Mouse (Mus musculus): ENCODE measurements at regions not wholly inside any gene's neighbourhood (a gene's known extent, or its start where the extent isn't known, plus 50 kb on each side); places are given as distances from the start of the nearest gene placed in this dataset.

DNA sequence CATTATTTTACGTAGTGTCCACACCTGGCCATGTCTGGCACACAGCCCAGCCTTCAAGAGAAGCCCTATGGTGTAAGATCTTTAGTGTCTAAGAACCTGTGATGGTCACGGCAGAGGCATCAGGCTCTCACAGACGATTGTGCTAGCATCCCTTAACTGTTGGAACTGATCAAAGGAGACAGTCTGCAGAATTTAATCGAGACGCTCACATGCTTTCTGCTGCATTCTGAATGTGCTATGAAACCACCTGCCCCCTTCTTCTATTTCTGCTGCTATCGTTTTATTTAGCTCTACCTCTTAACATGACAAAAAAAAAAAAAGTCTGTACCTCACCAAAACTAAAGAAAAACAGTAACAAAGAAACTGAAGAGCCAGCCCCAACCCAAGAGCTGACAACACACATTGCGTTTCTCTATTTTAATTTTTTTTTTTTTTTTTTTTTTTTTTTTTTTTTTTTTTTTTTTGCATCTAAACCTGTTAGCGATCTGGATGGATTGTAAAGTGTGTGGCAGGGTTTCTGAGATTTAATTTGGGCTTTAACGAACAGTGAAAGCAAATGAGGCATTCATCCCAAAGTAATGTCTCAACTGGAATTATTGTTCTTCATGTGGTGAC lies 209.6 kb upstream of the Clint1 start:
- 77% methylated on average over 9 of the region's 9 CpGs for WGBS
- no peaks in the 10 kb centered on the region for H3K4me1 ChIP-seq (ENCODE audit: control insufficient read depth, insufficient read depth, low read length)
- no peak for TF ChIP-seq CTCF (IDR thresholded peaks at IDR 0.05; ENCODE audit: insufficient read depth, low read length)
- no peak overlapping the region for H3K4me3 ChIP-seq (replicated peaks; ENCODE audit: extremely low read depth, low read depth, low read length)
- no peak for DNase-seq

DNA sequence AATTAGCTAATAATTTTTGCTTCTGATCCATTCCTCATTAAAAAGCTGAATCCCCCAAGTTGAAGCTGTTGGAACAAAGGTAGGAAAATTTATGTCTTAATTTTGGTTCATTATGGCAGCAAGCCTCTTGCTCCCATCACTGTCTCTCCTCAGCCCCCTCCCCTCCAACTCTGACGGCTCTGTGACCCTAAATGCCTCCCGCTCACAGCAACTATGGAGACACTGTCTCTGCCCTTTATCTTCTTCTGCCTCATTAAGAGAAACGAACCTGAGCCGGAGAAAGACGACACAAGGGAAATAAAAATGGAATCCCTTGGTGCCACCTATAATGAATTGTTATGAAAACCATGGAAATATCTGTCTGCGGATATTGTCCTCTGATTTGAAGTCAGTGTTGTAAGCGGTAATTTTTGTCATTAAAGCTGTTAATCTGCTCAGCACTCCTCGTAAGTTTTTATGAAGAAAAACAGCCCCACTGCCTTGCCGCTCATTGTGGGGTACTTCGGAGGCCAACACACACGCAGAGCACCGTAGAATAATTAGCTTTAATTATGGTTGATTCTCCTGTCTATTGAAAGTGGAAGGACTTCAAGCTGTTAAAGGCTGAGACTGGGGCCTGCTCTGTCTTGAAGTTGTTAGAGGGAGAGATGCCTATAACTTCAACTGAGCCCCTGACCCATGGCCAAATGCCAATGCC lies 208.1 kb upstream of the Clint1 start:
- no peak for TF ChIP-seq CTCF (IDR thresholded peaks at IDR 0.05; ENCODE audit: insufficient read depth, low read length)
- TF ChIP-seq POLR2A (IDR thresholded peaks at IDR 0.05; ENCODE audit: borderline replicate concordance, extremely low read depth, low read depth, low read length) = no peak
- 79% methylated on average over 12 of the region's 12 CpGs for WGBS
- no peaks in the 10 kb centered on the region for H3K4me1 ChIP-seq (ENCODE audit: control insufficient read depth, insufficient read depth, low read length)

DNA sequence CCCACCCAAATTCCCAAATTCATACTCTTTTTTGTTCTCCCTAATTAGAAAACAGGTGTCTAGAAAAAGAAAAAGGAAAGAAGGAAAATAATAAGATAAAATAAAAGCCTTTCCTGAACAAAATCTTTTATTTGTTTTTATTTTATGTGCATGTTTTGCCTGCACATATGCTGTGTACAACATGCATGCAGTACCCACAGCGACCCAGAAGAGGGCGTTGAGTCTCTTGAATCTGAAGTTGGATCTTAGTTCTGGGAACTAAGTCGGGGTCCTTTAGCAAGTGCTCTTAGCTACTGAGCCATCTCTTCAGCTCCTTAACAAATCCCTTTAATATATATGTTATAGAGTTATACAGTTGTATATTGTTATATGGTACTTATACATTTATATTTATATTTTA lies 206.0 kb upstream of the Clint1 start:
- Histone ChIP-seq H3K4me3 (replicated peaks; ENCODE audit: extremely low read depth, low read depth, low read length) (no peak overlapping the region), H3K4me1 (ENCODE audit: control insufficient read depth, insufficient read depth, low read length) (no peaks in the 10 kb centered on the region)
- no peak for DNase-seq
- no peak for TF ChIP-seq CTCF (IDR thresholded peaks at IDR 0.05; ENCODE audit: insufficient read depth, low read length)
- TF ChIP-seq POLR2A (IDR thresholded peaks at IDR 0.05; ENCODE audit: borderline replicate concordance, extremely low read depth, low read depth, low read length) = no peak
- WGBS = 69% methylated on average over 3 of the region's 3 CpGs

More for the DNA sequence above, 208.1 kb upstream of the Clint1 start:
- no peak overlapping the region for H3K4me3 ChIP-seq (replicated peaks; ENCODE audit: extremely low read depth, low read depth, low read length)
- no peak for DNase-seq

DNA sequence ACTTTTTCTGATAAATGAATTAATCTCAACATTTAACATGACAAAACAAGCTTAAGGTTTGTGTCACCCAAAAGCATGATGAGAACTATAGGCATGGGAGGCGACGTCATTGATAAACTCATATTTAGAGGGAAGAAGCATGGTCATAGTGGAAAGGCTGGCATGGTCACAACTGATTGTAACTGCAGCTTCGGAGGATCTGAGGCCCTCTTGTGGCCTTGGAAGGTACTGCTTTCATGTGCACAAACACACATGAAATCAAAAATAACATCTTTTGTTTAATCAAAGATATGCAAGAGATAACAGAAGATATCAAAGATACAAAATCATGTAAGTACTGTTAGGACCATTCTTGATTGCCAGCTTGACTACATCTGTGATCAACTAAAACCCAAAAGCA lies 204.0 kb upstream of the Clint1 start:
- Histone ChIP-seq H3K4me3 (replicated peaks; ENCODE audit: extremely low read depth, low read depth, low read length) (no peak overlapping the region), H3K4me1 (ENCODE audit: control insufficient read depth, insufficient read depth, low read length) (no peaks in the 10 kb centered on the region)
- WGBS = 57% methylated on average over 3 of the region's 3 CpGs
- TF ChIP-seq POLR2A (IDR thresholded peaks at IDR 0.05; ENCODE audit: borderline replicate concordance, extremely low read depth, low read depth, low read length) (no peak), CTCF (IDR thresholded peaks at IDR 0.05; ENCODE audit: insufficient read depth, low read length) (peak; percentile 12; the same call in 1 of the 2 replicates)
- DNase-seq = no peak

DNA sequence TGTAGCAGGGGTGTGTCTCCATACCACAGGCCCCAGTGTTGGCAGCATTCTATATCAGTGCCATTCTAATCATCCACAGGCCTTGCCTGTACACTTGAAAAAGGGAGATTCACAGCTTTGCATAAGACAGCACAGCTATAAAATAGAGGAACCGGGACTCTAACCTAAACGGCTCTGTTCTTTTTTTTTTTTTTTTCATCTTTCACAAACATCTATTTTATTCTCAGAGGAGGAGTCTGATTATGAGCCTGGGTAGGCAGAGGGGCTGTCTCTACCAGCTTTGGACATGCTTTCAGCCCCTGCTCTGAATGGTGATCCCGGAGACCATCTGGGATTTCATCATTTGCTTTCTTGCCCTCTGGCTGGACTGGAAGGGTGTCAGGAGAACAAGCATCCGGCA lies 195.6 kb upstream of the Clint1 start:
- no peak for TF ChIP-seq CTCF (IDR thresholded peaks at IDR 0.05; ENCODE audit: insufficient read depth, low read length)
- TF ChIP-seq POLR2A (IDR thresholded peaks at IDR 0.05; ENCODE audit: borderline replicate concordance, extremely low read depth, low read depth, low read length) = no peak
- H3K4me1 ChIP-seq (ENCODE audit: control insufficient read depth, insufficient read depth, low read length) = no peaks in the 10 kb centered on the region
- 83% methylated on average over 4 of the region's 4 CpGs for WGBS
- no peak overlapping the region for H3K4me3 ChIP-seq (replicated peaks; ENCODE audit: extremely low read depth, low read depth, low read length)
- no peak for DNase-seq

DNA sequence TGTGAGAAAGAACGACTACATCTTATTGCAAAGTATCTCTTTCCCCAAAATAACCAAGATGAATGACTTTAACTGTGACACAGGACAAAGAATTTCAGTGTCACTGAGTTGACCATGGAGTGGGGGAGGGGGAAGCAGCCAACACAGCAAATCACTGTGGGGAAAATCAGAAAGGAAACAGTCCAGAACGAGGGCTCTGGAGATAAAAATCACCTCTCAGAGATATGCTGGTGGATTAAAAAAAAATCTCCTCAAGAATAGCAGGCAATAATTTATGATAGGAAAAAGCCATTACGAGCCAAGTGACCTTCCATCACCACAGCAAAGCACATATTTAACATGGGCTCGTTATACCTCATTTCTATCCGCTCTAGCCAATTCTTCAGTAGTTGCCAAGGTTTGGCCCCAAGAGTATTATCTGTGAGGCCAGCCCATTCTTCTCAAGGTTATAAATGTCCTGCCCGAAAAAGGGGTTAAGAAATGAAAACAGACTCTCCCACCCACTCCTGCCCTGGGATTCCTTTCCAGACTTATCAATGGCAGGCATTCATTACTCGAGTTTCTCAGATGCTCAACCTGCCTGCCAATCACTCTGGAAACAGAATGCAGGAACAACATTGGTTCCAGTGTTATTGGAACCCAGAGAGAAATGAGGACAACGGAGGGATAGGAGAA lies 181.6 kb upstream of the Clint1 start:
- H3K4me3 ChIP-seq (replicated peaks; ENCODE audit: extremely low read depth, low read depth, low read length) = no peak overlapping the region
- no peak for DNase-seq
- TF ChIP-seq POLR2A (IDR thresholded peaks at IDR 0.05; ENCODE audit: borderline replicate concordance, extremely low read depth, low read depth, low read length) (no peak), CTCF (IDR thresholded peaks at IDR 0.05; ENCODE audit: insufficient read depth, low read length) (no peak)
- WGBS = 43% methylated on average over 8 of the region's 8 CpGs
- H3K4me1 ChIP-seq (ENCODE audit: control insufficient read depth, insufficient read depth, low read length) = no peaks in the 10 kb centered on the region

DNA sequence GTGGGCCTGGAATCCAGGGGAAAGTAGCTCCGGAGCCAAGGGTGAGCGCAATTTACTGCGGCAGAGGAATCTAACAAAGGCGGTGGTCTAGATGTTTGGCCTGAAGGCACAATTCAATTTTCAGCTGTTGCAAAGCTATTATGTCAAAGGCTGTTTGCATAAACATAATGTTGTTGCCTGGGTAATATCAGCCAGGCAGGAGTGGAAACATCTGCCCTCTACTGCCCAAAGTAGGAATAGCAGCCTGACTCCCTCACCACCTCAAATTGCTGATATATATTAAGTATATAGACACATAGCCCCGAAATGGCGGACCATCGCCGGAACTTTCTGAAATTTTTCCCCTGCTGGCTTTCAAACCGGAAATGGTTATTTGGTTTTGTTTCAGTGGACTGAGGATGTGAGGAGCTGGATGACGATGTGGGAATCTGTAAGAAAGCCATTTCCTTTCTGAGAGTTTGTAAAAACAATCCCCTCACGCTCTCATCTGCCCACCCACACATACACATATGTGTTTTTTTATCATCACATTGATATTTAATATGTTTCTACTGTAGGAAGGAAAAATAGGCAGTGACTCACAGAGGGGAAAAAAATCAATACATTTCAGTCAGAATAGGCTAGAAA lies 173.1 kb upstream of the Clint1 start:
- no peaks in the 10 kb centered on the region for H3K4me1 ChIP-seq (ENCODE audit: control insufficient read depth, insufficient read depth, low read length)
- no peak overlapping the region for H3K4me3 ChIP-seq (replicated peaks; ENCODE audit: extremely low read depth, low read depth, low read length)
- TF ChIP-seq CTCF (IDR thresholded peaks at IDR 0.05; ENCODE audit: insufficient read depth, low read length) (peak; percentile 57), POLR2A (IDR thresholded peaks at IDR 0.05; ENCODE audit: borderline replicate concordance, extremely low read depth, low read depth, low read length) (no peak)
- WGBS = 31% methylated on average over 11 of the region's 11 CpGs
- peak; percentile 48 for DNase-seq

DNA sequence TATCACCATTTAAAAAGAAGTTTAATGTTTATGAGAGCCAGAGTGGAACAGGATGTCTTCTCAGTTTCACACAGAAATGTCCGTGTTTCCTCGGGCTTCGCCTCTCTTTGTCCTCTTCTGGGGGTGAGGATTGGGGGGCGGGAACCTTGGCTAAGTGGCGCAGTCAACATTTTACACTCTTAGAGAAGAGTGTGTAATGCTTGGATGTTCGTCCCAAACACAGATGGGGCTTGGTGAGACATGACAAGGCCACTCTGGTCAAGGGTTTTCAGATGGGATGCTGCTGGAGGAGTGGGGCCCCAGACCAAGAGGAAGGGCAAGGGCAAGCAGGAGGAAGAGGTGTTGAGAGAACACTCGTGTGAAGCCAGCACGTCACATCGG lies 172.6 kb upstream of the Clint1 start:
- DNase-seq = no peak
- TF ChIP-seq POLR2A (IDR thresholded peaks at IDR 0.05; ENCODE audit: borderline replicate concordance, extremely low read depth, low read depth, low read length) (no peak), CTCF (IDR thresholded peaks at IDR 0.05; ENCODE audit: insufficient read depth, low read length) (no peak)
- Histone ChIP-seq H3K4me3 (replicated peaks; ENCODE audit: extremely low read depth, low read depth, low read length) (no peak overlapping the region), H3K4me1 (ENCODE audit: control insufficient read depth, insufficient read depth, low read length) (no peaks in the 10 kb centered on the region)
- 36% methylated on average over 9 of the region's 9 CpGs for WGBS

DNA sequence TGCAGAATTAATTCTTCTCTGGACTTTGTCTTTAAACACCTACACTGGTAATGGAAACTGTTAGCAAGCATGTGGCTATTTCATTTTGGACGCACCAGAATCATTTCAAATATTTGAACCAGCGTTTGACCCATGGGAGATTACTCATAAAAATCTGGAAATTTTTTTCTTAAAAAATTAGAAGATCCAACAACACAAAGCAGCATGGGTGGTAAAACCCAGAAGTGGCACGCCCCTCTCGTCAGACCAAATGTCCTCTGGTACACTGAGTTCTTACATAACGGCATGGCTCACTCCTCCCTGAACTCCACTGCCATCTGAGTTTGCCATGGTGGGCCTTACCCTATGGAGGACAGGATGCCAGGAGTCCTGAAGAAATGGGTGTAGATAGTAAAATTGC lies 166.3 kb upstream of the Clint1 start:
- DNase-seq = no peak
- Histone ChIP-seq H3K4me3 (replicated peaks; ENCODE audit: extremely low read depth, low read depth, low read length) (no peak overlapping the region), H3K4me1 (ENCODE audit: control insufficient read depth, insufficient read depth, low read length) (no peaks in the 10 kb centered on the region)
- TF ChIP-seq POLR2A (IDR thresholded peaks at IDR 0.05; ENCODE audit: borderline replicate concordance, extremely low read depth, low read depth, low read length) = no peak
- TF ChIP-seq CTCF (IDR thresholded peaks at IDR 0.05; ENCODE audit: insufficient read depth, low read length) = no peak
- WGBS = 82% methylated on average over 5 of the region's 5 CpGs

Measured in lung, adult 2 months (tissue).